Mouse (Mus musculus): ENCODE measurements around the gene Pnrc1.

Pnrc1 gene

GRCm38 (mm10) chr4:33270386-33271314 is 19.3 kb downstream of the Pnrc1 start:
- no peak for DNase-seq (ENCODE audit: low spot score)

GRCm38 (mm10) chr4:33264979-33265726 is 24.8 kb downstream of the Pnrc1 start:
- no peak for DNase-seq (ENCODE audit: low spot score)

GRCm38 (mm10) chr4:33262897-33263296 is 27.1 kb downstream of the Pnrc1 start:
- DNase-seq (ENCODE audit: low spot score): no peak

- DNase-seq (ENCODE audit: low spot score): peak; percentile 93
Observed at GRCm38 (mm10) chr4:33261311-33261753, 28.6 kb downstream of the Pnrc1 start.

GRCm38 (mm10) chr4:33260311-33260710 is 29.7 kb downstream of the Pnrc1 start:
- DNase-seq (ENCODE audit: low spot score): no peak

- DNase-seq (ENCODE audit: low spot score): peak; percentile 63
Observed at GRCm38 (mm10) chr4:33257263-33257964, 32.5 kb downstream of the Pnrc1 start.

GRCm38 (mm10) chr4:33254706-33255105 is 35.3 kb downstream of the Pnrc1 start:
- DNase-seq (ENCODE audit: low spot score): no peak

- DNase-seq (ENCODE audit: low spot score): no peak
Observed at GRCm38 (mm10) chr4:33250867-33251266, 39.1 kb downstream of the Pnrc1 start.

- no peak for DNase-seq (ENCODE audit: low spot score)
Observed at GRCm38 (mm10) chr4:33249716-33250230, 40.2 kb downstream of the Pnrc1 start.

- no peak for DNase-seq (ENCODE audit: low spot score)
Observed at GRCm38 (mm10) chr4:33248915-33249314, 41.0 kb downstream of the Pnrc1 start.

GRCm38 (mm10) chr4:33248062-33248889 is 41.7 kb downstream of the Pnrc1 start:
- DNase-seq (ENCODE audit: low spot score): peak; percentile 99

GRCm38 (mm10) chr4:33247479-33248053 is 42.4 kb downstream of the Pnrc1 start:
- DNase-seq (ENCODE audit: low spot score): peak; percentile 99

- no peak for DNase-seq (ENCODE audit: low spot score)
Observed at GRCm38 (mm10) chr4:33245853-33246395, 44.0 kb downstream of the Pnrc1 start.

- no peak for DNase-seq (ENCODE audit: low spot score)
Observed at GRCm38 (mm10) chr4:33243921-33244320, 46.0 kb downstream of the Pnrc1 start.

- no peak for DNase-seq (ENCODE audit: low spot score)
Observed at GRCm38 (mm10) chr4:33243016-33243758, 46.8 kb downstream of the Pnrc1 start.

GRCm38 (mm10) chr4:33242536-33242935 is 47.4 kb downstream of the Pnrc1 start:
- no peak for DNase-seq (ENCODE audit: low spot score)

- DNase-seq (ENCODE audit: low spot score): no peak
Observed at GRCm38 (mm10) chr4:33230881-33231280, 59.1 kb downstream of the Pnrc1 start.

GRCm38 (mm10) chr4:33229639-33230038 is 60.3 kb downstream of the Pnrc1 start:
- no peak for DNase-seq (ENCODE audit: low spot score)

- no peak for DNase-seq (ENCODE audit: low spot score)
Observed at GRCm38 (mm10) chr4:33227164-33227563, 62.8 kb downstream of the Pnrc1 start.
